Mouse (Mus musculus): ENCODE data around the gene Apcs. TPM values are rescaled to one million over a fixed set of nuclear protein-coding genes. Genes with fewer than 3 reads are reported as not detected.

The Apcs gene
- polyA plus RNA-seq (2012; rRNA removed), result not detected in 2 replicates

GRCm38 (mm10) chr1:172894777-172895357 lies at the start of gene Apcs:
Apcs (minus strand) TSS chr1:172895041.

Other genes starting within 250 kb of the Apcs start
- 0.09 and 0.20 TPM in 2 replicates for gene Crp, start 197.0 kb downstream of the Apcs start, polyA plus RNA-seq (2012; rRNA removed)
- gene Olfr16, start 55.4 kb upstream of the Apcs start, polyA plus RNA-seq (2012; rRNA removed), result not detected in 2 replicates
- gene Olfr1408, start 242.3 kb upstream of the Apcs start, polyA plus RNA-seq (2012; rRNA removed), result not detected in 2 replicates

Data from ovary, adult 2 months (tissue).